Mouse (Mus musculus): ENCODE measurements around the gene Rrnad1. TPM values are rescaled to one million over a fixed set of nuclear protein-coding genes. Genes with fewer than 3 reads are reported as not detected.

Rrnad1 gene
- polyA plus RNA-seq, 1 experiment, result 17.3 TPM

DNA sequence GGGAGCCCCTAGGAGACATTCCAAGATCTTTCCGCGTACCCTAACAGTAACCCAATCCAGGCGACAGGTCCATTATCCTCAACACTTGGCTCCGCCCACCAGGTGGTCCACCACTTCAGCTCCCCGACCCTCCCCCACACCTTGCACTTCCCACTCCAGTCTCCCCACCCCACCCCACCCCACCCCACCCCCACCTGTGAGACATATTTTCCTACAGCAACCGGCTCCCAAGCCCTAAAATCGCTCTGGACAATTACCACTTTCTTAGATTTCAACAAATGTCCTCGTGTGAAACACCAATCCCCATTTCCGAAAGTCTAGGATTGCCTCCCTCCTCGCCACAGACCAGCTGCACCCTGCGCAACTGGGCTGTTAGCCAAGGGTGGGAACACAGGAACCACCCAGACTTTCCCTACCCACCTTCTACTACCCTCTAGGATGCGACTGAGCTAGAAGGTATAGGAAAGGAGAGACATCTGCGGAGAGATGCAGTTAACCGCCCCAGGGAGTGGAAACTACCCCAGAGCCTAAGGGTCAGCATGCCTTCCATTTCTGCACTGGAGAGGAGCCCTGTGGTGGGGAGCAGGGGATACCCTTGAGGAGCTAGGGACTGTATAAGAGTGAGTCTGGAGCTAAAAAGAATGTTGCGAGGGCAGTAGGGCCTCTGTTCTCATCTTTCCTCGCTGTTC lies 18.9 kb upstream of the Rrnad1 start:
- H3K4me3 ChIP-seq (ENCODE audit: low read depth, low read length), result no peak overlapping the region
- 32% methylated on average over 16 of the region's 16 CpGs for WGBS
- H3K36me3 ChIP-seq (ENCODE audit: control insufficient read depth, insufficient read depth, low read length), result no peaks in the 10 kb centered on the region
- H3K4me1 ChIP-seq (ENCODE audit: control insufficient read depth, insufficient read depth, insufficient read length, low read length), result no peaks in the 10 kb centered on the region
- peaks cover 65% of the 10 kb centered on the region for H3K27me3 ChIP-seq (ENCODE audit: control insufficient read depth, insufficient read depth, low read length)
- H3K27ac ChIP-seq (ENCODE audit: insufficient read depth, low read depth, low read length), result no peak overlapping the region
- TF ChIP-seq POLR2A (IDR thresholded peaks at IDR 0.05; ENCODE audit: low read depth, low read length) (no peak), CTCF (IDR thresholded peaks at IDR 0.05; ENCODE audit: extremely low read depth, insufficient read length, insufficient replicate concordance, low read depth, low read length) (no peak)

DNA sequence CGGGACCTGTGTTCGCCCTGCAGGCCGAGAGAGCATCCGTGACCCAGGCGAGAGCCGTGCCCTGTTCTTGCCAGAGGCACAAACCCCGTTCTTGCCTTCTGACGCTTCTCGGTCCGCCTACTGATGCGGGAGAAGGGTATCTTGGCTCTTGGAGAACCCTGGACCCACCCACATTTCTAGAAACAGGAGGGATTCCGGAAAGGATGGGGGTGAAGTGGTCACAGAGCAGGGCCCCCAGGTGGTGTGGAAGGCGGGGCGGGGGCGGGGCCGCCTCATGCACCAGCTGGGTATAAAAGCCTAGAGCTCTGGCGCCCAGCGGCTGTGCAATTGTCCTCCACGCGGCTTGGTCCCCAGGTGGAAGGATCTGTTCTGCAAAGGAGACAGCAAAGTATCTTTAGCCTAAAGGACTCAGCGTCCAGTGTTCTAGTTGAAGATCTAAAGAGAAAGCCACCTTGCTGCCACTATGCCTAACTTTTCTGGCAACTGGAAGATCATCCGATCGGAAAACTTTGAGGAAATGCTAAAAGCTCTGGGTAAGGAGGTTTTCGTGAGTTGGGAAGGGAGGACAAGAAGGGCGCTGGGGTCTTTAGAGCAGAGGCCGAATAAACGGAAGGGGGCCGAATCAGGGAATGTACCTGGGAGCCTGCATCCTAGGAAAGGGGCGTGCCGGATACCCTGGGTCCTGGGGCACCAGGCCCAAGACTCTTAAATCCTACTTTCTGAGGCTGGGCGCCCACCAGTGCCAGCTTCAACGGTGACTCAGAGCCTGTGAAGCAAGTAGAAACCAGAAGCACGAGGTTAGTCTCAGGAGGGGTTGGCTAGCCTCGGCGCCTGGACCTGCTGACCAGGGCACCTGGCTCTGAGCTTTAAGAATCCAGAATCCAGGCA lies 18.1 kb upstream of the Rrnad1 start, which contains the start of gene Crabp2:
Gene Crabp2, plus strand, starts transcription at position 289 of the 888 bp plus-strand sequence.
- WGBS, result 7% methylated on average over 35 of the region's 35 CpGs
- Histone ChIP-seq H3K27me3 (ENCODE audit: control insufficient read depth, insufficient read depth, low read length) (peaks cover 65% of the 10 kb centered on the region), H3K36me3 (ENCODE audit: control insufficient read depth, insufficient read depth, low read length) (no peaks in the 10 kb centered on the region), H3K4me1 (ENCODE audit: control insufficient read depth, insufficient read depth, insufficient read length, low read length) (no peaks in the 10 kb centered on the region), H3K4me3 (ENCODE audit: low read depth, low read length) (peak within 1 kb of the TSS; percentile 18; the same call in 1 of the 2 replicates), H3K27ac (ENCODE audit: insufficient read depth, low read depth, low read length) (no peak within 1 kb of the TSS)
- TF ChIP-seq CTCF (IDR thresholded peaks at IDR 0.05; ENCODE audit: extremely low read depth, insufficient read length, insufficient replicate concordance, low read depth, low read length) (no peak), POLR2A (IDR thresholded peaks at IDR 0.05; ENCODE audit: low read depth, low read length) (no peak)

DNA sequence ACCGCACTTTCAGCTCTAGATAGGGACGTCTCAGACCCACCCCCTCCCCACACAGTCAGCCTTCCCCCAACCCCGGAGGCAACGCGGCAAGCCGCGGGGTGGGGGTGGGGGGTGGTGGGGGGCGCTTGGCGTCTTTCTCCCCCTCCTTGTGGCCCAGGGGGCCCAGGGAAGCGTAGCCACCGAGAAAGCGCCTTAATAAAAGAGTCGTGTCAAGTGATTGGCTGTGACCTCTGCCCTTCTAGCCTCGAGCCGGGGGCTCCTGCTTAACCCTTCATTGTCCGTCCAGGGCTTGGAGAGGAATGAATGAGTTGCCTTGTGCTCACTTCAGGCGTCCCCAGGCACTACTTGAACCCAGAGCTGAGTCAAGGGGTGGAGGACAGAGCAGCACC lies 17.3 kb upstream of the Rrnad1 start:
- TF ChIP-seq POLR2A (IDR thresholded peaks at IDR 0.05; ENCODE audit: low read depth, low read length) (no peak), CTCF (IDR thresholded peaks at IDR 0.05; ENCODE audit: extremely low read depth, insufficient read length, insufficient replicate concordance, low read depth, low read length) (no peak)
- 5% methylated on average over 17 of the region's 17 CpGs for WGBS
- H3K4me1 ChIP-seq (ENCODE audit: control insufficient read depth, insufficient read depth, insufficient read length, low read length), result no peaks in the 10 kb centered on the region
- H3K36me3 ChIP-seq (ENCODE audit: control insufficient read depth, insufficient read depth, low read length), result no peaks in the 10 kb centered on the region
- no peak overlapping the region for H3K27ac ChIP-seq (ENCODE audit: insufficient read depth, low read depth, low read length)
- H3K4me3 ChIP-seq (ENCODE audit: low read depth, low read length), result no peak overlapping the region
- peaks cover 58% of the 10 kb centered on the region for H3K27me3 ChIP-seq (ENCODE audit: control insufficient read depth, insufficient read depth, low read length)

DNA sequence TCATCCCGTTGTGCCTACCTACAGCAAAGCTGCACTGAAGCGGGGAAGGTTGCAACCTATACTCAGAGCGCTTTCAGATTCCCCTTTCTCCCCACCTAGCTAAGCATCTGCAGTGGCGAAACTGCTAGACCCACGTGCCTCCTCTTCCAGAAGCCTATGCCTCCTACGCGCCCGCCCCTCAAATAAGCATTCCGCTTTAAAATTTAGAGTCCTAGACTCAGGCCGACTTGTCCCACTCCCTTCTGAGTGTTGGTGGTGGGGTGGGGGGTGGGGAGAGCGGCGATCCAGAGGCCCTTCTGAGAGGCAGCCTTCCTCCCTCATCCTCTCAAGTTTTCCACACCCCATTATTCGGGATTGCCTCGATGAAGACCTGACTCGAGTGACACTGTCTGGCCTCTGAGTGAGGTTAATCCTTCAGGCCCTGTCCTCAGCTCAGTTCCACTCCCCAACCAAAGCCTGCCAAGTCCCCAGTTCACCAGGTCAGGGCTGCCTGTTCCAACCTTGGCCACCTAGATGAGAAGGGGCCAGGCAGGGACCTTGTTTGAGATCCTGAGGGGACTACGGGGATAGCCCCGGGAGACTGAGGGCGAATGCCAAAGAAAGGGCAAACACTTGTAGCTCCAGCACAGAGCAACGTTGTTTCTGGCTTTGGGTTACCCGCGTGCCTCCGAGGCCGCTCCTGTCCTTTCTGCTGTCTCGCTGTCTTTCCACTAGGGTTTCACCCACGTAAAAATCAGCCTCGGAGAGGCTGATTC lies 16.7 kb upstream of the Rrnad1 start:
- no peak overlapping the region for H3K27ac ChIP-seq (ENCODE audit: insufficient read depth, low read depth, low read length)
- WGBS, result 14% methylated on average over 26 of the region's 26 CpGs
- H3K4me3 ChIP-seq (ENCODE audit: low read depth, low read length), result no peak overlapping the region

DNA sequence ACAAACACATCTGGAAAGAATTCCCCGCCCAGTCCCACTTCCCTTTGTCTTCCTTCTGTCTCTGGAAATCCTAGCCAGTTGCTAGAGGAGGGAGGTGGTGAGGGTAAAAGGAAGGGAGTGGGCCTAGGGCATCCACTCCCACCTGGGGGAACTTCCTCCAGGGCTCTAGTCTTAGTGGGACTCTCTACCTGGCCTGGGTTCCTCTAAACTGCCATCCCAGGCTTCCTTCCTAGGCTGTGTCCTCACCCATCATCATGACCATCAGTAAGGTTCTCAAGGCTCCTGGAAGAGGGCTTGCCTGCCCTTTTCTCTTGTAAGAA lies 16.0 kb upstream of the Rrnad1 start:
- no peaks in the 10 kb centered on the region for H3K4me1 ChIP-seq (ENCODE audit: control insufficient read depth, insufficient read depth, insufficient read length, low read length)
- WGBS, result 50% methylated on average over 1 of the region's 1 CpGs
- no peak overlapping the region for H3K27ac ChIP-seq (ENCODE audit: insufficient read depth, low read depth, low read length)
- H3K27me3 ChIP-seq (ENCODE audit: control insufficient read depth, insufficient read depth, low read length), result peaks cover 46% of the 10 kb centered on the region
- H3K36me3 ChIP-seq (ENCODE audit: control insufficient read depth, insufficient read depth, low read length), result peaks cover 7% of the 10 kb centered on the region
- TF ChIP-seq POLR2A (IDR thresholded peaks at IDR 0.05; ENCODE audit: low read depth, low read length) (no peak), CTCF (IDR thresholded peaks at IDR 0.05; ENCODE audit: extremely low read depth, insufficient read length, insufficient replicate concordance, low read depth, low read length) (no peak)
- H3K4me3 ChIP-seq (ENCODE audit: low read depth, low read length), result no peak overlapping the region

More for the DNA sequence above, 16.7 kb upstream of the Rrnad1 start:
- peaks cover 2% of the 10 kb centered on the region for H3K36me3 ChIP-seq (ENCODE audit: control insufficient read depth, insufficient read depth, low read length)
- no peaks in the 10 kb centered on the region for H3K4me1 ChIP-seq (ENCODE audit: control insufficient read depth, insufficient read depth, insufficient read length, low read length)
- TF ChIP-seq POLR2A (IDR thresholded peaks at IDR 0.05; ENCODE audit: low read depth, low read length) (no peak), CTCF (IDR thresholded peaks at IDR 0.05; ENCODE audit: extremely low read depth, insufficient read length, insufficient replicate concordance, low read depth, low read length) (no peak)
- H3K27me3 ChIP-seq (ENCODE audit: control insufficient read depth, insufficient read depth, low read length), result peaks cover 52% of the 10 kb centered on the region

DNA sequence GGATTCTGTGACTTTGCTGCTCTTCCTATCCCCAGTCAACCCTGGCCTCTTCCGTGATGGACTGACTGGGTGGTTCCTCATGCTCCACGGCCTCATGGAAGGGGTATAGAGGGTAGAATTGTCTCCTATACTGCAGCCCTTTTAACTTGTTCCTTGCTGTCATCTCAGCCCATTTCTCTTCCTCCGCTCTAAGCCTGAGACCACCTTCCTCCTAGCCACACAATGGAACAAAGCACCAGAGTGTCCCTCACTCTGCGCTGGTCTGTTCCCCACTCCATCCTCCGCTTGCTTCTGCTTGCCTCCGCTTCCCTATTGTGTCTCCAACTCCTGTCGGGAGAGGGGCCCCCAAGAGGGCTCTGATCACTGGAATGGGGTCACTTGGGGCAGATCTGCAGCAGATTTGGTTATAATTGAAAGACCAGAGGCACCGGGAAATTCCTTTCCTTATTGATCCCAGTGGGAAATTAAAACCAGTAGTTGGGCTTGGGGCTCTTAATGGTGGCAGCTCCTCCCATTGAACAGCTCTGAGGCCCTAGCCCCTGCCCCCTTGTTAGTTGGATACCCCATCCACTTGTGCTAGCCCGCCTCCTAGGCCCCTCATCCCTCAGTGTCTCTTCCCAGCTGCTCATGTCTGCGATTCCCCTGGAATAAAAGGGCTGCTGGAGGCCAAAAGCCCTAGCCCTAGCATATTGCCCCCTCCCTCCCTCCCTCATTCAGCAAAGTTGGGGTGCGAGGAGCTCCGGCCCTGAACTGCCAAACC lies 15.4 kb upstream of the Rrnad1 start:
- peaks cover 45% of the 10 kb centered on the region for H3K27me3 ChIP-seq (ENCODE audit: control insufficient read depth, insufficient read depth, low read length)
- TF ChIP-seq CTCF (IDR thresholded peaks at IDR 0.05; ENCODE audit: extremely low read depth, insufficient read length, insufficient replicate concordance, low read depth, low read length) (no peak), POLR2A (IDR thresholded peaks at IDR 0.05; ENCODE audit: low read depth, low read length) (no peak)
- 50% methylated on average over 12 of the region's 12 CpGs for WGBS

More for the DNA sequence above, 15.4 kb upstream of the Rrnad1 start:
- Histone ChIP-seq H3K4me3 (ENCODE audit: low read depth, low read length) (no peak overlapping the region), H3K27ac (ENCODE audit: insufficient read depth, low read depth, low read length) (no peak overlapping the region), H3K36me3 (ENCODE audit: control insufficient read depth, insufficient read depth, low read length) (peaks cover 13% of the 10 kb centered on the region), H3K4me1 (ENCODE audit: control insufficient read depth, insufficient read depth, insufficient read length, low read length) (no peaks in the 10 kb centered on the region)
